Mouse (Mus musculus): ENCODE measurements around the gene Ifitm10. TPM values are rescaled to one million over a fixed set of nuclear protein-coding genes. Genes with fewer than 3 reads are reported as not detected.
A peak's percentile ranks its signal among the peaks of the same experiment; 100 is the strongest.

Gene Ifitm10
- 15.0 and 15.5 TPM in 2 replicates for polyA plus RNA-seq (2015; fragmentation: Nextera tagmentation; extraction: Ambion mirVana)

DNA sequence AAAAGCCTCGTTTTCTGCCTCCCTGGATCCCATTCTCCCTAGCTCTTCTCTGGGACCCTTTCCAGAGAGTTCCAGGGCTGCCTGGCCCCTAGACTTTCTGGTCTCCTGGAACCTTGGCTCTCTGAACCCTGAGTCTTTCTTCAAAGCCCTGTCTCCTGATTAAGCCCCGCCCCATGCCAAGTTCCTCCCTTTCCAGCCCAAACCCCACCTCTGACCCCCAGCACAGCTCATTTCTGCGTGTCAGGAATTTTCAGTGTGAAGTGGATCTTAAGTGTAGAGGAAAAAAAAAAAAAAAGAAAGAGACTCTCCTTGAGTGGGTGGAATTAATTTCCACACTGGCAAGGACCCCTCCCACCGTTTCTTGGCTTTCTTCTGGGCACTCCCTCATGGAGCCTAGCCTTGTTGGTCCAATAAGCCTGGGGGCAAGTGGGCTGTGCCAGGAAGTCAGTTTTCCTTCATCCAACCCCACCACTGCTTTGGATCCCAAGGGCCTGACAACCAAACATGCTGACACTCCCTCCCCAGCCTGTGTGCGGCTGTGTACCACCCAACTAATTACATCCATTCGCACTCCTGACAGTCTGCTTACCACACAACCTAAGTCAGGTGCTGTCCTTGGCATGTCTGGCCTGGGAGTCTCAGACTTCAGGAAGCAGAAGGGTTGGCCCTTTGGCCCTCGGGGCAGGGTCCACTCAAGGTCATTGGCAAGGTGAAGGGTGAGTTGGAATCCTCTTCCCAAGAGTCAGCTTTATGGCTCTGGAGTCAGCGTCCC is at the start of gene Ifitm10:
TSS of gene Ifitm10 (minus strand) at position 113 of the 772 bp plus-strand sequence.
- ATAC-seq = no peak
- Histone ChIP-seq H3K27me3 (replicated peaks; ENCODE audit: insufficient read depth, low read length) (peaks cover 13% of the 10 kb centered on the region), H3K4me2 (replicated peaks; ENCODE audit: low read depth, low read length) (peak within 1 kb of the TSS; percentile 77; the same call in 1 of the 2 replicates), H3K36me3 (ENCODE audit: insufficient read depth, low read length) (peaks cover 19% of the 10 kb centered on the region; the same call in 1 of the 2 replicates), H3K4me1 (ENCODE audit: insufficient read depth, low read depth, low read length) (0 out of 2 replicates have a peak, but pooled peaks cover 3% of the 10 kb centered on the region), H3K9ac (replicated peaks; ENCODE audit: low read depth) (no peak within 1 kb of the TSS), H3K27ac (ENCODE audit: low read length) (no peak within 1 kb of the TSS), H3K9me3 (ENCODE audit: low read length) (no peaks in the 10 kb centered on the region), H3K4me3 (ENCODE audit: low read depth, low read length) (peak within 1 kb of the TSS; percentile 38; the same call in 1 of the 2 replicates)
- DNase-seq (ENCODE audit: low spot score) = no peak
- no peak for TF ChIP-seq EP300 (IDR thresholded peaks at IDR 0.05)
- no peak for TF ChIP-seq CTCF (IDR thresholded peaks at IDR 0.05)
- 52% methylated on average over 8 of the region's 8 CpGs for WGBS

DNA sequence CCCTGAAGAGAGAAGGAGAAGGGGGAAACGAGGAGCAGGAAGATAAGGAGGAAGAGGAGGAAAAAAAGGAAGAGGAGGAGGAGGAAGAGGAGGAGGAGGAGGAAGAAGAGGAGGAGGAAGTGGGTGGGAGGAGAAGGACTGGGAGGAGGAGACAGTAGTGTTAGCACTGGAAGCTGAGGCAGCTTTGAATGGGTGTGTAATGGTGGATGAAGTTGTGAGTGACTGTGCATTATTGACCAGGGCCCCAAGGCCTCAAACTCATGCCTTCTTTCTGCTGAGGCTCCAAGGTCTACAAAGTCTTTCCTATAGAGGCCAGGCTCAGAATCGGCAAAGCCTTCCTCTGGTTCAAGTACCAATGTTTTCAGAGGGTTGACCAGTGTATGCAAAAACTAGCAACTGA is 48.3 kb upstream of the Ifitm10 start:
- TF ChIP-seq CTCF (IDR thresholded peaks at IDR 0.05) (no peak), EP300 (IDR thresholded peaks at IDR 0.05) (no peak)
- WGBS = 41% methylated on average over 2 of the region's 2 CpGs
- ATAC-seq (no peak), DNase-seq (ENCODE audit: low spot score) (no peak)
- H3K36me3 ChIP-seq (ENCODE audit: insufficient read depth, low read length) = no peaks in the 10 kb centered on the region
- H3K4me3 ChIP-seq (ENCODE audit: low read depth, low read length) = no peak overlapping the region
- H3K4me1 ChIP-seq (ENCODE audit: insufficient read depth, low read depth, low read length) = no peaks in the 10 kb centered on the region
- H3K4me2 ChIP-seq (replicated peaks; ENCODE audit: low read depth, low read length) = no peak overlapping the region
- no peak overlapping the region for H3K9ac ChIP-seq (replicated peaks; ENCODE audit: low read depth)
- H3K27ac ChIP-seq (ENCODE audit: low read length) = no peak overlapping the region
- H3K9me3 ChIP-seq (ENCODE audit: low read length) = no peaks in the 10 kb centered on the region
- H3K27me3 ChIP-seq (replicated peaks; ENCODE audit: insufficient read depth, low read length) = no peaks in the 10 kb centered on the region

DNA sequence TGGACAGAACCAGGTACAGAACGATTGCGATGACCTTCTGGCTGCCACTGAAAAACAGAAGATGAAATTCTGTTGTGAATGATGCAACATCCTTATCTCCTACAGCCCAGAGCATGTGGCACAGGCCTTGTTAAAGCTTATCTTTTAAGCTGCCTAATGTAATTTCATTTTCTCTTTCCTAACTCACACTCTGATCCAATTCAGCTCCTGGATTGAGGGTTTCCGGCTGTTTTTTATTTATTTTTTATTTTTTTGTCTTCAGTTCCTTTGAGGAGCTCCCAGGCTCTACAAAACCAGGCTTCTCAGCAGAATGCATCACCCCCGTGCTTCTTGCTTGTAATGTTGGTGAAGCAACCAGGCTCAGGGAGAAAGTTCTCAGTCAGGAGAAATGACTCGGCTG is 46.3 kb upstream of the Ifitm10 start:
- H3K4me1 ChIP-seq (ENCODE audit: insufficient read depth, low read depth, low read length) = no peaks in the 10 kb centered on the region
- H3K4me2 ChIP-seq (replicated peaks; ENCODE audit: low read depth, low read length) = no peak overlapping the region
- TF ChIP-seq EP300 (IDR thresholded peaks at IDR 0.05) = no peak
- TF ChIP-seq CTCF (IDR thresholded peaks at IDR 0.05) = no peak
- no peak overlapping the region for H3K27ac ChIP-seq (ENCODE audit: low read length)
- H3K27me3 ChIP-seq (replicated peaks; ENCODE audit: insufficient read depth, low read length) = no peaks in the 10 kb centered on the region
- no peak overlapping the region for H3K4me3 ChIP-seq (ENCODE audit: low read depth, low read length)
- WGBS = 55% methylated on average over 5 of the region's 5 CpGs
- ATAC-seq (peak; percentile 26; the same call in 1 of the 2 replicates), DNase-seq (ENCODE audit: low spot score) (peak; percentile 63)
- H3K36me3 ChIP-seq (ENCODE audit: insufficient read depth, low read length) = no peaks in the 10 kb centered on the region
- no peaks in the 10 kb centered on the region for H3K9me3 ChIP-seq (ENCODE audit: low read length)
- H3K9ac ChIP-seq (replicated peaks; ENCODE audit: low read depth) = no peak overlapping the region

DNA sequence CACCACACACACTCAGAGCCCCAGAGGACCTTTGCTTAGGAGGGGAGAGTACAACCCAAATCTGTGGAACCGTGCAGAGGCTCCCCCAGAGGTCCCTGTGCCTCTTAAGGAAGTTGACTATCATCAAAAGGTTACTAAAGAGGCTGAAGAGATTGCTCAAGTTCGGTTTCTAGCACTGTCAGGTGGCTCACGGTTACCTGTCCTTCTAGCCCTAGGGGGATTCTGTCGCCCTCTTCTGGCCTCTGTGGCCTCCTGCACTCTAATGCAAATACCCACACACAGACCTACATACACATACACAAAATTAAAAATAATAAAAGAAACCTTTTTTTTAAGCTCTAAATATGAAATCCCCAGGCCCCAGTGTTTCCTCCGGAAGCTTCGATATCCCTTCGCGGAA is 45.1 kb upstream of the Ifitm10 start:
- ATAC-seq = no peak
- Histone ChIP-seq H3K36me3 (ENCODE audit: insufficient read depth, low read length) (no peaks in the 10 kb centered on the region), H3K4me2 (replicated peaks; ENCODE audit: low read depth, low read length) (no peak overlapping the region), H3K27ac (ENCODE audit: low read length) (no peak overlapping the region), H3K27me3 (replicated peaks; ENCODE audit: insufficient read depth, low read length) (no peaks in the 10 kb centered on the region), H3K4me1 (ENCODE audit: insufficient read depth, low read depth, low read length) (no peaks in the 10 kb centered on the region), H3K4me3 (ENCODE audit: low read depth, low read length) (no peak overlapping the region), H3K9me3 (ENCODE audit: low read length) (no peaks in the 10 kb centered on the region), H3K9ac (replicated peaks; ENCODE audit: low read depth) (no peak overlapping the region)
- DNase-seq (ENCODE audit: low spot score) = no peak
- WGBS = 88% methylated on average over 8 of the region's 8 CpGs
- no peak for TF ChIP-seq EP300 (IDR thresholded peaks at IDR 0.05)
- no peak for TF ChIP-seq CTCF (IDR thresholded peaks at IDR 0.05)

DNA sequence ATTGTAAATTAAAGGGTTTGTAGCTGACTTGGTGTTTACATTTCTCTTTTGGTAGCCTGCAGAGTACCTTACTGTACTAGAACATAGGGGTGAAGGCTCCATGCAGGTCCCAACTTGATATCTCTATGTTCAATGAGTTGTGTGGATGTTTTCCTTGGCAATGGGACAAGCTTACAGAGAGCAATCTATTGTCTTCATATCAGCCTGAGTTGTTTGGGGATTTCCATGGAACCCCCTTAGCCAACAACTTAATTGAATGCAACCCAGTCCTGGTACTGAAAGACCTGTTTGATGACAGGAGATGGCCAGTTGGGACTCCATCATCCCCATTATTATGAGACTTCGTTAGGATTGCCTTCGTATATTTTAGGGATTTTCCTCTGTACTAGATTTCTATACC is 44.5 kb upstream of the Ifitm10 start:
- no peak for ATAC-seq
- DNase-seq (ENCODE audit: low spot score) = no peak
- no peak overlapping the region for H3K4me2 ChIP-seq (replicated peaks; ENCODE audit: low read depth, low read length)
- H3K36me3 ChIP-seq (ENCODE audit: insufficient read depth, low read length) = no peaks in the 10 kb centered on the region
- H3K27ac ChIP-seq (ENCODE audit: low read length) = no peak overlapping the region
- no peak overlapping the region for H3K9ac ChIP-seq (replicated peaks; ENCODE audit: low read depth)
- no peak for TF ChIP-seq EP300 (IDR thresholded peaks at IDR 0.05)
- TF ChIP-seq CTCF (IDR thresholded peaks at IDR 0.05) = no peak
- H3K9me3 ChIP-seq (ENCODE audit: low read length) = no peaks in the 10 kb centered on the region
- no peaks in the 10 kb centered on the region for H3K4me1 ChIP-seq (ENCODE audit: insufficient read depth, low read depth, low read length)
- H3K27me3 ChIP-seq (replicated peaks; ENCODE audit: insufficient read depth, low read length) = no peaks in the 10 kb centered on the region
- WGBS = 95% methylated on average over 2 of the region's 2 CpGs
- no peak overlapping the region for H3K4me3 ChIP-seq (ENCODE audit: low read depth, low read length)

DNA sequence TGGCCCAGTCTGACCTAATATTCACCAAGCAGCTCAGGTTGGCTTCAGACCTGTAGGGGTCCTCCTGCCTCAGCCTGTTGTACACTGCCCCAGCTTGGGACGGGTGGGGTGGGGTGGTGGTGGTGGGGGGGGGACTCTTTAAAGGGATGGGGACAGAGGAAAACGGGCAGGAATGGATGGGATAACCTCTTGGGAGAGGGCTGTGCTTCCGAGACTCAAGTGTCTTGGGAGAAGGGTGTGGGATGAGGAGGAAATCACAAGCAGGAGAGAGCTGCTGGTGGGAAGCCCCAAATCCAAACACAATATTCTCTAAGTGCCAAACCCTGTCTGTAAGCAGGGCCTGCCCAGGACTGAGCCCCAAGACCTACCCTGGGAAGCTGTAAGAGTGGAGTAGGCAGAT is 42.7 kb upstream of the Ifitm10 start:
- Histone ChIP-seq H3K9me3 (ENCODE audit: low read length) (no peaks in the 10 kb centered on the region), H3K4me3 (ENCODE audit: low read depth, low read length) (no peak overlapping the region), H3K27me3 (replicated peaks; ENCODE audit: insufficient read depth, low read length) (no peaks in the 10 kb centered on the region), H3K9ac (replicated peaks; ENCODE audit: low read depth) (no peak overlapping the region), H3K4me2 (replicated peaks; ENCODE audit: low read depth, low read length) (no peak overlapping the region), H3K27ac (ENCODE audit: low read length) (no peak overlapping the region), H3K4me1 (ENCODE audit: insufficient read depth, low read depth, low read length) (no peaks in the 10 kb centered on the region), H3K36me3 (ENCODE audit: insufficient read depth, low read length) (no peaks in the 10 kb centered on the region)
- 57% methylated on average over 3 of the region's 3 CpGs for WGBS
- DNase-seq (ENCODE audit: low spot score) (no peak), ATAC-seq (no peak)
- TF ChIP-seq EP300 (IDR thresholded peaks at IDR 0.05) = no peak
- no peak for TF ChIP-seq CTCF (IDR thresholded peaks at IDR 0.05)

All from lung, postnatal 0 days (tissue).